Mouse (Mus musculus) gastrocnemius, adult 18-20 months (tissue): ENCODE measurements around the gene Acta2. TPM values are rescaled to one million over a fixed set of nuclear protein-coding genes. Genes with fewer than 3 reads are reported as not detected.
"Not testable (repeated sequence)": the region's sequence is repeated elsewhere in the genome, so short reads cannot be mapped to it uniquely, and the experiment has no call there.

ENCODE experiments used
- DNase-seq: peaks from one replicate; pipeline ENCODE4 v3.0.0; 2021; ENCODE audit warnings: low spot score
- total RNA-seq, 2 experiments: library from RNA; stranded (reverse); gene quantifications; 2 replicates each; pipeline ENCODE4 v1.2.3; 2021

The Acta2 gene
- total RNA-seq, 2 experiments from 2014 or later: 51.7 to 82.1 TPM

GRCm38 (mm10) chr19:34231596-34231995, 23.8 kb downstream of the Acta2 start:
- no peak for DNase-seq

GRCm38 (mm10) chr19:34222805-34223204, 32.6 kb downstream of the Acta2 start:
- DNase-seq: no peak

GRCm38 (mm10) chr19:34220732-34221380, 34.5 kb downstream of the Acta2 start:
- no peak for DNase-seq

- no peak for DNase-seq
Measured at GRCm38 (mm10) chr19:34219260-34219968, 36.0 kb downstream of the Acta2 start.

- no peak for DNase-seq
Measured at GRCm38 (mm10) chr19:34217761-34218160, 37.6 kb downstream of the Acta2 start.

GRCm38 (mm10) chr19:34216956-34217355, 38.4 kb downstream of the Acta2 start:
- no peak for DNase-seq

GRCm38 (mm10) chr19:34214136-34214535, 41.3 kb downstream of the Acta2 start:
- DNase-seq: no peak

- DNase-seq: no peak
Measured at GRCm38 (mm10) chr19:34213251-34213645, 42.1 kb downstream of the Acta2 start.

- no peak for DNase-seq
Measured at GRCm38 (mm10) chr19:34212489-34213250, 42.7 kb downstream of the Acta2 start.

- DNase-seq: no peak
Measured at GRCm38 (mm10) chr19:34210841-34211240, 44.5 kb downstream of the Acta2 start.

GRCm38 (mm10) chr19:34209930-34210581, 45.3 kb downstream of the Acta2 start:
- no peak for DNase-seq

GRCm38 (mm10) chr19:34209031-34209430, 46.4 kb downstream of the Acta2 start:
- DNase-seq: no peak

GRCm38 (mm10) chr19:34206760-34207440, 48.5 kb downstream of the Acta2 start:
- peak; percentile 35 for DNase-seq

- not testable (repeated sequence) for DNase-seq
Measured at GRCm38 (mm10) chr19:34206128-34206527, 49.3 kb downstream of the Acta2 start.

- DNase-seq: no peak
Measured at GRCm38 (mm10) chr19:34202668-34203067, 52.7 kb downstream of the Acta2 start.

- no peak for DNase-seq
Measured at GRCm38 (mm10) chr19:34199488-34199887, 55.9 kb downstream of the Acta2 start.

- no peak for DNase-seq
Measured at GRCm38 (mm10) chr19:34198901-34199300, 56.5 kb downstream of the Acta2 start.

- DNase-seq: no peak
Measured at GRCm38 (mm10) chr19:34198066-34198465, 57.3 kb downstream of the Acta2 start.

GRCm38 (mm10) chr19:34195031-34195430, 60.4 kb downstream of the Acta2 start:
- no peak for DNase-seq

GRCm38 (mm10) chr19:34194132-34194745, 61.2 kb downstream of the Acta2 start:
- DNase-seq: no peak

GRCm38 (mm10) chr19:34193683-34194082, 61.7 kb downstream of the Acta2 start:
- DNase-seq: no peak
